Comparison of ENCODE assay signal across 11 mouse cellular contexts in the genomic region with DNA sequence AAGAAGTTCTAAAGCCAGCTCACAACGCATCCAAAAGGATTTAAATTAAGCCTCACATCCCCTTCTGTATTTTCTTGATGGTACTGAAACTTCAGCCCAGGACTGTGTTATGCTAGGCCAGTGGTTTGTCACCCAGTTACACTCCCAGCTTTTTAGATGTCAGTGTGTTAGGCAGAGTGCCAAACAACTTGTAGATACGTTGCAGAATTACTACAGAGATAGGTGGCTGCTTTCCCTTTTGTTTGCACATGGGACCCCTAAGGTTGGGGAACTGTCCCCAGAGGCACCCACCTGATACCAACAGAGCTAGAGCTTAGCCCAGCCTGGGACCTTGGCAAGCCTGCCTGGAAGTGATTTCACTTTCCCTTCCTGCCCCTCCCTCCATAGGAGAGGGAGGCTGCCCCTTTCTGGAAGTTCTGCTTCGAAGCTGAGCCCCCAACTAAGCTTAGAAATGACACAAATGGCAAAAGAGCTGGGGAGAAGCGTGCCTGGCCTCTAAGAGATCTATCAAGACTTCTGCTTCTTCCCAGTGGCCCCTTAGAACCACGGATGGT. TPM values are rescaled to one million over a fixed set of nuclear protein-coding genes. Genes with fewer than 3 reads are reported as not detected.
DNase-seq lines count a peak whose midpoint lies in the region; ATAC-seq and TF ChIP-seq lines count a peak whose summit lies in the region.
"Had no signal": no experiment of that assay in that cellular context is flagged by ENCODE, and none has a peak within 500 bp of the region (broad histone marks: within the 10 kb centered on the region; RNA-seq: fewer than 3 reads in every experiment).

No protein-coding gene starts in this region.

- no peaks in the 10 kb centered on the region for H3K4me1 ChIP-seq in liver, adult 2 months (ENCODE audit: control insufficient read depth, insufficient read depth, low read length)
- H3K4me1 ChIP-seq in bone marrow macrophage, adult 2 months (ENCODE audit: control insufficient read depth, insufficient read depth, low read length), result peaks cover 73% of the 10 kb centered on the region
- H3K4me1 ChIP-seq in heart, embryonic 10.5 days, result peaks cover 38% of the 10 kb centered on the region
- peaks cover 5% of the 10 kb centered on the region; the same call in 1 of the 2 replicates for H3K4me1 ChIP-seq in lung, postnatal 0 days (ENCODE audit: insufficient read depth, low read depth, low read length)
- no peaks in the 10 kb centered on the region for H3K4me1 ChIP-seq in forebrain, embryonic 13.5 days
- no peaks in the 10 kb centered on the region for H3K4me1 ChIP-seq in forebrain, embryonic 15.5 days

- no peak for TF ChIP-seq POLR2A in liver, adult 2 months (IDR thresholded peaks at IDR 0.05; ENCODE audit: extremely low read depth, insufficient read depth, low read length)
- TF ChIP-seq POLR2A in bone marrow macrophage, adult 2 months (IDR thresholded peaks at IDR 0.05; ENCODE audit: borderline replicate concordance, low read depth, low read length), result no peak

- H3K9me3 ChIP-seq in heart, embryonic 10.5 days, result no peaks in the 10 kb centered on the region
- no peaks in the 10 kb centered on the region for H3K9me3 ChIP-seq in lung, postnatal 0 days (ENCODE audit: low read length)
- H3K9me3 ChIP-seq in forebrain, embryonic 13.5 days (replicated peaks), result no peaks in the 10 kb centered on the region
- H3K9me3 ChIP-seq in forebrain, embryonic 15.5 days, result no peaks in the 10 kb centered on the region
- H3K9me3 ChIP-seq: lung, embryonic 15.5 days had no signal

- TF ChIP-seq EP300 in lung, postnatal 0 days (IDR thresholded peaks at IDR 0.05), result peak; percentile 56

- no peak for DNase-seq in liver, adult 2 months (ENCODE audit: extremely low read depth, low read depth, low spot score)
- DNase-seq in liver, result no peak
- no peak for DNase-seq in heart, embryonic 10.5 days (ENCODE audit: low spot score)
- no peak for DNase-seq in lung, postnatal 0 days (ENCODE audit: low spot score)
- DNase-seq in retina, embryonic 14.5 days (ENCODE audit: low spot score), result no peak
- DNase-seq: gastrocnemius, postnatal 14 days had no signal

- H3K27ac ChIP-seq in liver, adult 2 months (replicated peaks; ENCODE audit: insufficient read depth, low read depth, low read length), result 0 out of 2 replicates have a peak overlapping the region, but pooled peaks have one; percentile 32
- H3K27ac ChIP-seq in bone marrow macrophage, adult 2 months (ENCODE audit: insufficient read depth, low read depth, low read length), result peak overlapping the region; percentile 45
- peak overlapping the region; percentile 17; the same call in 1 of the 2 replicates for H3K27ac ChIP-seq in heart, embryonic 10.5 days
- H3K27ac ChIP-seq in lung, postnatal 0 days (ENCODE audit: low read length), result peak overlapping the region; percentile 33; the same call in 1 of the 2 replicates
- H3K27ac ChIP-seq in forebrain, embryonic 13.5 days, result no peak overlapping the region
- H3K27ac ChIP-seq in forebrain, embryonic 15.5 days (replicated peaks), result no peak overlapping the region
- H3K27ac ChIP-seq: lung, embryonic 15.5 days had no signal

- H3K4me2 ChIP-seq in lung, postnatal 0 days (replicated peaks; ENCODE audit: low read depth, low read length), result no peak overlapping the region
- no peak overlapping the region for H3K4me2 ChIP-seq in forebrain, embryonic 13.5 days
- no peak overlapping the region for H3K4me2 ChIP-seq in forebrain, embryonic 15.5 days (replicated peaks)
- H3K4me2 ChIP-seq: lung, embryonic 15.5 days had no signal

- no peaks in the 10 kb centered on the region for H3K27me3 ChIP-seq in liver, adult 2 months (ENCODE audit: control insufficient read depth, insufficient read depth, low read length)
- no peaks in the 10 kb centered on the region for H3K27me3 ChIP-seq in heart, embryonic 10.5 days (ENCODE audit: insufficient read depth, poor library complexity, severe bottlenecking)
- no peaks in the 10 kb centered on the region for H3K27me3 ChIP-seq in lung, postnatal 0 days (replicated peaks; ENCODE audit: insufficient read depth, low read length)
- no peaks in the 10 kb centered on the region for H3K27me3 ChIP-seq in forebrain, embryonic 13.5 days
- no peaks in the 10 kb centered on the region for H3K27me3 ChIP-seq in forebrain, embryonic 15.5 days
- H3K27me3 ChIP-seq: lung, embryonic 15.5 days had no signal

- no peak for TF ChIP-seq CTCF in liver, adult 2 months (IDR thresholded peaks at IDR 0.05; ENCODE audit: low read depth, low read length)
- TF ChIP-seq CTCF in bone marrow macrophage, adult 2 months (IDR thresholded peaks at IDR 0.05; ENCODE audit: low read depth, low read length), result no peak
- TF ChIP-seq CTCF in lung, postnatal 0 days (IDR thresholded peaks at IDR 0.05), result no peak

- 77% methylated on average over 5 of the region's 5 CpGs for WGBS in liver, adult 2 months
- 69% methylated on average over 5 of the region's 5 CpGs for WGBS in heart, embryonic 10.5 days
- 55% methylated on average over 5 of the region's 5 CpGs for WGBS in lung, postnatal 0 days
- WGBS in forebrain, embryonic 13.5 days, result 80% methylated on average over 5 of the region's 5 CpGs
- 85% methylated on average over 5 of the region's 5 CpGs for WGBS in forebrain, embryonic 15.5 days

- H3K9ac ChIP-seq in liver, adult 2 months (ENCODE audit: low read depth, low read length), result no peak overlapping the region
- no peak overlapping the region for H3K9ac ChIP-seq in lung, postnatal 0 days (replicated peaks; ENCODE audit: low read depth)
- H3K9ac ChIP-seq in forebrain, embryonic 13.5 days, result no peak overlapping the region
- no peak overlapping the region for H3K9ac ChIP-seq in forebrain, embryonic 15.5 days (replicated peaks)
- H3K9ac ChIP-seq: lung, embryonic 15.5 days had no signal

- ATAC-seq in lung, postnatal 0 days, result peak; percentile 74
- no peak for ATAC-seq in forebrain, embryonic 13.5 days
- no peak for ATAC-seq in forebrain, embryonic 15.5 days (replicated peaks)

- H3K36me3 ChIP-seq in liver, adult 2 months (ENCODE audit: control insufficient read depth, insufficient read depth, low read length), result no peaks in the 10 kb centered on the region
- peaks cover 19% of the 10 kb centered on the region for H3K36me3 ChIP-seq in heart, embryonic 10.5 days
- H3K36me3 ChIP-seq in lung, postnatal 0 days (ENCODE audit: insufficient read depth, low read length), result no peaks in the 10 kb centered on the region
- peaks cover 15% of the 10 kb centered on the region; the same call in 1 of the 2 replicates for H3K36me3 ChIP-seq in forebrain, embryonic 13.5 days (ENCODE audit: poor library complexity, severe bottlenecking)
- no peaks in the 10 kb centered on the region for H3K36me3 ChIP-seq in forebrain, embryonic 15.5 days
- H3K36me3 ChIP-seq: lung, embryonic 15.5 days had no signal

- H3K79me2 ChIP-seq in liver, adult 2 months (ENCODE audit: control insufficient read depth, insufficient read depth, low read length), result no peaks in the 10 kb centered on the region

- H3K4me3 ChIP-seq in liver, adult 2 months (ENCODE audit: insufficient read depth, low read depth, low read length), result no peak overlapping the region
- no peak overlapping the region for H3K4me3 ChIP-seq in bone marrow macrophage, adult 2 months (ENCODE audit: insufficient read depth, low read length)
- no peak overlapping the region for H3K4me3 ChIP-seq in heart, embryonic 10.5 days
- H3K4me3 ChIP-seq in lung, postnatal 0 days (ENCODE audit: low read depth, low read length), result no peak overlapping the region
- no peak overlapping the region for H3K4me3 ChIP-seq in forebrain, embryonic 13.5 days
- no peak overlapping the region for H3K4me3 ChIP-seq in forebrain, embryonic 15.5 days
- H3K4me3 ChIP-seq: lung, embryonic 15.5 days; myocyte had no signal

RNA-seq across cellular contexts. Expression of a gene that starts 39.4 kb away (rescaled TPM):
- total RNA-seq in liver, adult 2 months (2014; rRNA removed), result 1.9 TPM in 2 replicates
- 0.73 and 0.80 TPM in 2 replicates for polyA plus RNA-seq in liver, adult 2 months (2012; rRNA removed)
- polyA plus RNA-seq in bone marrow macrophage, adult 2 months (2012; ENCODE audit: insufficient read depth, insufficient read length, missing spikeins), result 3.3 and 5.3 TPM in 2 replicates
- 5.1 and 8.2 TPM in 2 replicates for polyA plus RNA-seq in heart, embryonic 10.5 days (2016; fragmentation: Nextera tagmentation; extraction: Ambion mirVana)
- polyA plus RNA-seq in lung, postnatal 0 days (2015; fragmentation: Nextera tagmentation; extraction: Ambion mirVana), result 3.2 and 3.6 TPM in 2 replicates
- polyA plus RNA-seq in forebrain, embryonic 13.5 days (2015; fragmentation: Nextera tagmentation; extraction: Ambion mirVana), result 6.6 and 7.3 TPM in 2 replicates
- 4.0 and 4.8 TPM in 2 replicates for polyA plus RNA-seq in forebrain, embryonic 15.5 days (2015; fragmentation: Nextera tagmentation; extraction: Ambion mirVana)

RNA-seq across cellular contexts. Expression of a gene that starts 52.5 kb away (rescaled TPM):
- total RNA-seq in liver, adult 2 months (2014; rRNA removed), result 13.2 and 17.2 TPM in 2 replicates
- polyA plus RNA-seq in liver, adult 2 months (2012; rRNA removed), result 35.0 and 35.2 TPM in 2 replicates
- polyA plus RNA-seq in bone marrow macrophage, adult 2 months (2012; ENCODE audit: insufficient read depth, insufficient read length, missing spikeins), result 83.8 and 87.8 TPM in 2 replicates
- polyA plus RNA-seq in heart, embryonic 10.5 days (2016; fragmentation: Nextera tagmentation; extraction: Ambion mirVana), result 226 and 259 TPM in 2 replicates
- 95.2 and 106 TPM in 2 replicates for polyA plus RNA-seq in lung, postnatal 0 days (2015; fragmentation: Nextera tagmentation; extraction: Ambion mirVana)
- polyA plus RNA-seq in forebrain, embryonic 13.5 days (2015; fragmentation: Nextera tagmentation; extraction: Ambion mirVana), result 169 and 170 TPM in 2 replicates
- 157 and 165 TPM in 2 replicates for polyA plus RNA-seq in forebrain, embryonic 15.5 days (2015; fragmentation: Nextera tagmentation; extraction: Ambion mirVana)

Comparison
In these comparisons a context has a peak if more than half of its experiments do, and no peak if none do; other contexts are left out.
1. H3K27ac ChIP-seq: peak in liver, adult 2 months (single experiment), bone marrow macrophage, adult 2 months (single experiment), heart, embryonic 10.5 days (single experiment) and lung, postnatal 0 days (single experiment); none in forebrain, embryonic 13.5 days (single experiment) and forebrain, embryonic 15.5 days (single experiment).